Mouse (Mus musculus) heart, adult 2 months (tissue): ENCODE measurements around the gene Numb.

Source experiments
- CTCF ChIP-seq: fragments of 200-600 bp; IDR thresholded peaks from 2 replicates; pipeline ENCODE4 v1.8.1; 2022; ENCODE audit warnings: antibody characterized with exemption, mild to moderate bottlenecking, moderate library complexity
- EP300 ChIP-seq: fragments of 200-500 bp; IDR thresholded peaks from 2 replicates; pipeline ENCODE4 v1.6.1; 2011; ENCODE audit warnings: low read depth, low read length, control low read depth; ENCODE audit not compliant: insufficient read depth
- POLR2A ChIP-seq: fragments of 200-500 bp; IDR thresholded peaks from 2 replicates; pipeline ENCODE4 v1.6.1; 2011; ENCODE audit warnings: mild to moderate bottlenecking, low read depth, low read length, control low read depth; ENCODE audit not compliant: insufficient read depth

- TF ChIP-seq EP300 (no peak), CTCF (no peak), POLR2A (no peak)
Observed at GRCm38 (mm10) chr12:83950840-83951701, 29.3 kb upstream of the Numb start.
